Mouse (Mus musculus): ENCODE measurements around the gene Eps15.

GRCm38 (mm10) chr4:109393902-109394301 is 113.8 kb downstream of the Eps15 start:
- TF ChIP-seq POLR2A (IDR thresholded peaks at IDR 0.05; ENCODE audit: control insufficient read depth, low read depth, low read length): no peak
- TF ChIP-seq CTCF (IDR thresholded peaks at IDR 0.05; ENCODE audit: control insufficient read depth, insufficient read depth, insufficient replicate concordance, low read depth, low read length): no peak

Data from testis, adult 2 months (tissue).